Mouse (Mus musculus) liver, postnatal 0 days (tissue): ENCODE data around the gene A730015C16Rik. TPM values are rescaled to one million over a fixed set of nuclear protein-coding genes. Genes with fewer than 3 reads are reported as not detected.

Experiments used
- ATAC-seq: fragments of 200-750 bp; cut with Nextera tagmentation; 2 replicates; pipeline ENCODE4 v1.8.0; 2017; ENCODE audit warnings: mild to moderate bottlenecking, moderate library complexity
- DNase-seq: peaks from one replicate; pipeline ENCODE4 v3.0.0-alpha.2; 2016
- H3K27ac ChIP-seq: fragments of 300-500 bp; sonication (generic); 2 replicates; pipeline ENCODE4 v1.5.1; 2014; ENCODE audit warnings: antibody characterized with exemption, moderate library complexity, mild to moderate bottlenecking, low read depth
- H3K27me3 ChIP-seq: fragments of 300-500 bp; sonication (generic); 2 replicates; pipeline ENCODE4 v1.6.1; 2014; ENCODE audit warnings: low read length, control low read depth, mixed read lengths; ENCODE audit not compliant: insufficient read depth
- H3K36me3 ChIP-seq: fragments of 300-500 bp; sonication (generic); replicated peaks from 2 replicates; pipeline ENCODE4 v1.6.1; 2014; ENCODE audit warnings: mild to moderate bottlenecking, control low read depth, low read length, moderate library complexity, mixed read lengths; ENCODE audit not compliant: insufficient read depth
- H3K4me1 ChIP-seq: fragments of 300-500 bp; sonication (generic); 2 replicates; pipeline ENCODE4 v1.6.1; 2014; ENCODE audit warnings: antibody characterized with exemption, mild to moderate bottlenecking, control low read depth; ENCODE audit not compliant: insufficient read depth
- H3K4me2 ChIP-seq: fragments of 300-500 bp; sonication (generic); 2 replicates; pipeline ENCODE4 v1.6.1; 2014; ENCODE audit warnings: low read depth, mild to moderate bottlenecking, low read length, moderate library complexity, mixed read lengths
- H3K4me3 ChIP-seq: fragments of 300-500 bp; sonication (generic); 2 replicates; pipeline ENCODE4 v1.5.1; 2014; ENCODE audit warnings: low read depth, low read length
- H3K9ac ChIP-seq: fragments of 300-500 bp; sonication (generic); replicated peaks from 2 replicates; pipeline ENCODE4 v1.6.1; 2014; ENCODE audit warnings: mild to moderate bottlenecking, moderate library complexity
- H3K9me3 ChIP-seq: fragments of 300-500 bp; sonication (generic); 2 replicates; pipeline ENCODE4 v1.6.1; 2016; ENCODE audit warnings: mild to moderate bottlenecking, control low read depth, low read length, mixed read lengths
- CTCF ChIP-seq: sonication (generic); IDR thresholded peaks from 2 replicates; pipeline ENCODE4 v1.5.1; 2016; ENCODE audit warnings: antibody characterized with exemption, low read depth
- EP300 ChIP-seq: IDR thresholded peaks from 2 replicates; pipeline ENCODE4 v1.6.1; 2016; ENCODE audit warnings: antibody characterized with exemption, low read depth, mild to moderate bottlenecking
- WGBS: fragments of 180-500 bp; shearing (Covaris S2); extraction: QIAGEN DNeasy Blood & Tissue Kit; methylation state at CpG from one replicate; pipeline ENCODE4 v1.1.7; 2014; ENCODE audit not compliant: insufficient replicate concordance; 5-methylcytosine and 5-hydroxymethylcytosine counted together
- polyA plus RNA-seq: library from polyadenylated mRNA; unstranded; fragments of >200 nt; fragmentation: Nextera tagmentation; extraction: Ambion mirVana; gene quantifications from 2 replicates; pipeline ENCODE4 v1.2.1, GENCODE M21; 2015

The A730015C16Rik gene
- polyA plus RNA-seq, 1 experiment from 2014 or later, result 0.27 TPM

DNA sequence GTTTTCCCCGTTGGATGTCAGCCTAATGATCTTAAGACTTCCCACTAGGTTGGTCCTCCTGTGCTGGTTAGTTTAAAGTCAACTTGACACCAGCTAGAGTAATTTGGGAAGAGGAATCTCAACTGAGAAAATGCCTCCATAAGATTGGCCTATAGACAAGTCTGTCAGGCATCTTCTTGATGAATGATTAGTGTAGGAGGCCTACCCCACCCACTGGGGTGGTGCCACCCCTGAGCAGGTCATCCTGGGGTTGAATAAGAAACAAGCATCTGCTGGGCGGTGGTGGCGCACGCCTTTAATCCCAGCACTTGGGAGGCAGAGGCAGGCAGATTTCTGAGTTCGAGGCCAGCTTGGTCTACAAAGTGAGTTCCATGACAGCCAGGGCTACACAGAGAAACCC, 25.3 kb upstream of the A730015C16Rik start:
- Histone ChIP-seq H3K4me1 (peaks cover 3% of the 10 kb centered on the region), H3K9me3 (no peaks in the 10 kb centered on the region), H3K4me2 (no peak overlapping the region), H3K27ac (no peak overlapping the region), H3K27me3 (0 out of 2 replicates have a peak, but pooled peaks cover 3% of the 10 kb centered on the region), H3K9ac (no peak overlapping the region), H3K36me3 (no peaks in the 10 kb centered on the region), H3K4me3 (no peak overlapping the region)
- ATAC-seq (no peak), DNase-seq (no peak)
- TF ChIP-seq CTCF (no peak), EP300 (no peak)
- WGBS, result 82% methylated on average over 5 of the region's 5 CpGs

DNA sequence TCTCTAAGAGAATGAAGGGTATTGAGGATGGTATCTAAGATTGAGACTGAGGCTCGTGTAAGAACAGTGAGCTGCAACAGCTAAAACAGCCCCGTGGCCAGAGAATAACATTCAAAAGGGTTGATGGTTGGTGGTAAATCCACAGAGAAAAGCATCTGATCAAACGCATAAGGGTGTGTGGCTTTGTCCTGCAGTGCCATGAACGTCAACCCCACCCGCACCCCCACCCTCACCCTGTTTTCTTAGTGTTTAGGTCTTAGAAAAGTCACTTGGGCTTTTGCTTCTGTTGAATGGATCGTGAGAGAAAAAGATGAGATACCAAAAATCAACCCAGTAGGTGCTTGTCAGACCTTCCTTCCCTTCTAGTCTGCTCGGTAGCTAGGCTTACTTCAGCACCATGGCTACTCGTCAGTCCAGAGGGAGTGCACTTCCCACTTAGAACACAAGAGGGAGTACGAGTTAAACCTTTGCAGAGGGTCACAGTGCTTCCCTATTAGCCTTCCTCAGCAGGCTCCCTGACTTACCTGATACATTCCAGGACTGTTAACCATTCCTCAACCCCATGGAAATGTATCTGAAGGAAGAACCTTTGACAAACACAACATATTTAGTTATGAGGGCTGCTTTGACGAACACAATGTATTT, 21.4 kb upstream of the A730015C16Rik start:
- TF ChIP-seq EP300 (no peak), CTCF (peak; percentile 98)
- H3K36me3 ChIP-seq, result no peaks in the 10 kb centered on the region
- no peak overlapping the region for H3K4me2 ChIP-seq
- H3K27ac ChIP-seq, result no peak overlapping the region
- 32% methylated on average over 10 of the region's 10 CpGs for WGBS
- DNase-seq (peak; percentile 86), ATAC-seq (peak; percentile 71)
- no peak overlapping the region for H3K4me3 ChIP-seq
- no peaks in the 10 kb centered on the region for H3K9me3 ChIP-seq
- no peaks in the 10 kb centered on the region for H3K4me1 ChIP-seq
- no peaks in the 10 kb centered on the region for H3K27me3 ChIP-seq
- no peak overlapping the region for H3K9ac ChIP-seq

GRCm38 (mm10) chr4:108866806-108867205, 18.4 kb upstream of the A730015C16Rik start:
- WGBS, result 55% methylated on average over 7 of the region's 7 CpGs
- H3K4me2 ChIP-seq, result peak overlapping the region; percentile 41
- no peaks in the 10 kb centered on the region for H3K27me3 ChIP-seq
- DNase-seq (no peak), ATAC-seq (peak; percentile 90)
- H3K27ac ChIP-seq, result no peak overlapping the region
- H3K36me3 ChIP-seq, result peaks cover 9% of the 10 kb centered on the region
- H3K9ac ChIP-seq, result no peak overlapping the region
- no peaks in the 10 kb centered on the region for H3K9me3 ChIP-seq
- TF ChIP-seq EP300 (peak; percentile 63; the same call in 1 of the 2 replicates), CTCF (no peak)
- H3K4me3 ChIP-seq, result no peak overlapping the region
- no peaks in the 10 kb centered on the region for H3K4me1 ChIP-seq

GRCm38 (mm10) chr4:108847715-108848504, 509 bp downstream of the A730015C16Rik start, which contains the start of gene Kti12:
Kti12 (plus strand) TSS chr4:108847785.
- no peaks in the 10 kb centered on the region for H3K9me3 ChIP-seq
- H3K4me1 ChIP-seq, result peaks cover 14% of the 10 kb centered on the region
- H3K4me3 ChIP-seq, result peak within 1 kb of the TSS; percentile 85
- no peaks in the 10 kb centered on the region for H3K27me3 ChIP-seq
- TF ChIP-seq CTCF (no peak), EP300 (no peak; the same call in 1 of the 2 replicates)
- ATAC-seq (peak; percentile 86), DNase-seq (peak; percentile 82)
- H3K27ac ChIP-seq, result peak within 1 kb of the TSS; percentile 93
- H3K4me2 ChIP-seq, result peak within 1 kb of the TSS; percentile 93
- H3K36me3 ChIP-seq, result no peaks in the 10 kb centered on the region
- WGBS, result under 1% methylated on average over 65 of the region's 77 CpGs
- peak within 1 kb of the TSS; percentile 74 for H3K9ac ChIP-seq

- no peaks in the 10 kb centered on the region for H3K27me3 ChIP-seq
- no peaks in the 10 kb centered on the region for H3K9me3 ChIP-seq
- H3K4me2 ChIP-seq, result no peak overlapping the region
- no peak for ATAC-seq
- TF ChIP-seq CTCF, result no peak
- no peak for TF ChIP-seq EP300
- DNase-seq, result no peak
- no peak overlapping the region for H3K9ac ChIP-seq
- no peak overlapping the region for H3K4me3 ChIP-seq
- H3K4me1 ChIP-seq, result peaks cover 15% of the 10 kb centered on the region
- H3K36me3 ChIP-seq, result no peaks in the 10 kb centered on the region
- WGBS, result 85% methylated on average over 5 of the region's 5 CpGs
- H3K27ac ChIP-seq, result no peak overlapping the region
Measured at GRCm38 (mm10) chr4:108845824-108846569, 2.4 kb downstream of the A730015C16Rik start.

GRCm38 (mm10) chr4:108843336-108843735, 5.1 kb downstream of the A730015C16Rik start:
- Histone ChIP-seq H3K36me3 (no peaks in the 10 kb centered on the region), H3K4me1 (peaks cover 4% of the 10 kb centered on the region), H3K27ac (no peak overlapping the region), H3K4me3 (no peak overlapping the region), H3K9ac (no peak overlapping the region), H3K27me3 (no peaks in the 10 kb centered on the region), H3K9me3 (no peaks in the 10 kb centered on the region), H3K4me2 (no peak overlapping the region)
- ATAC-seq, result no peak
- TF ChIP-seq CTCF (no peak), EP300 (no peak)
- no peak for DNase-seq
